Mouse (Mus musculus) stomach, embryonic 15.5 days (tissue): ENCODE results near the gene Npepl1. TPM values are rescaled to one million over a fixed set of nuclear protein-coding genes. Genes with fewer than 3 reads are reported as not detected.
A peak's percentile ranks its signal among the peaks of the same experiment; 100 is the strongest.

Experiments used
- ATAC-seq: fragments of 200-750 bp; cut with Nextera tagmentation; 2 replicates; pipeline ENCODE4 v1.8.0; 2017; ENCODE audit warnings: low read depth, moderate number of reproducible peaks, moderate TSS enrichment; ENCODE audit not compliant: insufficient read depth, low FRiP score
- H3K27ac ChIP-seq: fragments of 300-500 bp; sonication (generic); 2 replicates; pipeline ENCODE4 v1.5.1; 2015; ENCODE audit warnings: mild to moderate bottlenecking, inconsistent platforms
- H3K27me3 ChIP-seq: fragments of 300-500 bp; sonication (generic); replicated peaks from 2 replicates; pipeline ENCODE4 v1.6.1; 2015; ENCODE audit warnings: inconsistent platforms
- H3K36me3 ChIP-seq: fragments of 300-500 bp; sonication (generic); 2 replicates; pipeline ENCODE4 v1.6.1; 2015; ENCODE audit warnings: inconsistent platforms
- H3K4me1 ChIP-seq: fragments of 300-500 bp; sonication (generic); 2 replicates; pipeline ENCODE4 v1.6.1; 2015; ENCODE audit warnings: inconsistent platforms
- H3K4me2 ChIP-seq: fragments of 300-500 bp; sonication (generic); 2 replicates; pipeline ENCODE4 v1.6.1; 2015; ENCODE audit warnings: mild to moderate bottlenecking, inconsistent platforms
- H3K4me3 ChIP-seq: fragments of 300-500 bp; sonication (generic); replicated peaks from 2 replicates; pipeline ENCODE4 v1.5.1; 2015; ENCODE audit warnings: inconsistent platforms
- H3K9ac ChIP-seq: fragments of 300-500 bp; sonication (generic); 2 replicates; pipeline ENCODE4 v1.6.1; 2015; ENCODE audit warnings: inconsistent platforms
- H3K9me3 ChIP-seq: fragments of 300-500 bp; sonication (generic); 2 replicates; pipeline ENCODE4 v1.6.1; 2016; ENCODE audit warnings: inconsistent platforms
- WGBS: fragments of 180-500 bp; shearing (Covaris S2); methylation state at CpG from one replicate; pipeline ENCODE4 v1.1.7; 2015; 5-methylcytosine and 5-hydroxymethylcytosine counted together
- polyA plus RNA-seq: library from polyadenylated mRNA; unstranded; fragments of >200 nt; fragmentation: Nextera tagmentation; extraction: Ambion mirVana; gene quantifications from 2 replicates; pipeline ENCODE4 v1.2.1, GENCODE M21; 2015

The Npepl1 gene
- polyA plus RNA-seq, result 55.4 and 60.7 TPM in 2 replicates

- H3K4me3 ChIP-seq, result peak within 1 kb of the TSS; percentile 61
- peak within 1 kb of the TSS; percentile 91 for H3K4me2 ChIP-seq
- WGBS, result 3% methylated on average over 83 of the region's 90 CpGs
- peak within 1 kb of the TSS; percentile 74 for H3K9ac ChIP-seq
- peak within 1 kb of the TSS; percentile 63 for H3K27ac ChIP-seq
- H3K4me1 ChIP-seq, result peaks cover 10% of the 10 kb centered on the region; the same call in 1 of the 2 replicates
- H3K36me3 ChIP-seq, result peaks cover 10% of the 10 kb centered on the region; the same call in 1 of the 2 replicates
- no peaks in the 10 kb centered on the region for H3K9me3 ChIP-seq
- peak; percentile 92 for ATAC-seq
- no peaks in the 10 kb centered on the region for H3K27me3 ChIP-seq
These were observed at the start of gene Npepl1 for GRCm38 (mm10) chr2:174109991-174110782. Gene Npepl1 (plus strand): TSS chr2:174110349.

DNA sequence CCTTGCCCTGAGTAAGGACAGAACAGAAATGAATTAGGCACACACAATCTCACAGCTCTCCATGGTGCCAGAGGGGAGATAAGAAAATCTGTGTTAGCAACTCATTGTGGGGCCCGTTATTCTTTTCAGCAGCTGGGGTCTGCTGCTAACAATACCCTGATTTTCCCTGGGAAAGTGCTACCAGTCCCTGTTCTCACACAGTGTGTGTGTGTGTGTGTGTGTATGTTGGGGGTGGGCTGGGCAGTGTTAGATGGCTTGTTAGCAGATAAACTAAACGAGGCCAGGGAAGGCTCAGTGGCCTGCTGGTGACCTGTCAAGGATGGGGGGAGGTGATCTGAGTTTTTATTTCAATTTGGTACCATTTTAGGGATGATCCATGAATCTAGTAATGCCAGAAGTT, 48.9 kb upstream of the Npepl1 start:
- Histone ChIP-seq H3K9me3 (no peaks in the 10 kb centered on the region), H3K27ac (no peak overlapping the region), H3K4me3 (no peak overlapping the region), H3K36me3 (no peaks in the 10 kb centered on the region), H3K9ac (no peak overlapping the region), H3K27me3 (no peaks in the 10 kb centered on the region), H3K4me2 (no peak overlapping the region), H3K4me1 (peaks cover 7% of the 10 kb centered on the region)
- 25% methylated on average over 2 of the region's 2 CpGs for WGBS
- 0 out of 2 replicates have a peak, but pooled peaks have one; percentile 34 for ATAC-seq

DNA sequence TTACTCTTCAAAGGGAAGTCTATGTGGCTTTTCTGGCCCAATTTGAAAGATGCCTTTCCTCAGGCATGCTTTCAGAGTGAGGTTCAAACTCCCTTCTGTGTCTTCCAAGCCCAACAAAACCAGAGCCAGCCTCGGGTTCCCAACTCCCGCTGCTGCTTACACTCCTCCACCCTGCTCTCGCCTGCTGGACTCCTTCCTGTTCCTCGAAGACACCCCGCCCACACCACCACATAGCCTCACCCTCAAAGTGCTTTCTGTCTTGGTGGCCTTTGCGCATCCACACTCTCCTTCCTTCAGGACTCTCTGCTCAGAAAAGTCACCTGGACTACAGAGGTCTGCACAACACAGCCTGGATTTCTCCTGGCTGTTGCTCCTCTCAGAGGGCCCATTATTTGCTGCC, 47.1 kb upstream of the Npepl1 start:
- H3K27ac ChIP-seq, result no peak overlapping the region
- WGBS, result 55% methylated on average over 6 of the region's 6 CpGs
- H3K4me3 ChIP-seq, result no peak overlapping the region
- no peak overlapping the region for H3K9ac ChIP-seq
- H3K27me3 ChIP-seq, result no peaks in the 10 kb centered on the region
- no peak overlapping the region for H3K4me2 ChIP-seq
- peaks cover 7% of the 10 kb centered on the region for H3K4me1 ChIP-seq
- H3K9me3 ChIP-seq, result no peaks in the 10 kb centered on the region
- no peaks in the 10 kb centered on the region for H3K36me3 ChIP-seq
- no peak for ATAC-seq

- no peak overlapping the region; the same call in 1 of the 2 replicates for H3K27ac ChIP-seq
- H3K9ac ChIP-seq, result no peak overlapping the region
- H3K4me2 ChIP-seq, result no peak overlapping the region
- no peak overlapping the region for H3K4me3 ChIP-seq
- H3K4me1 ChIP-seq, result peaks cover 7% of the 10 kb centered on the region
- no peaks in the 10 kb centered on the region for H3K9me3 ChIP-seq
- WGBS, result 43% methylated on average over 9 of the region's 9 CpGs
- no peak for ATAC-seq
- no peaks in the 10 kb centered on the region for H3K36me3 ChIP-seq
- no peaks in the 10 kb centered on the region for H3K27me3 ChIP-seq
These were observed 46.5 kb upstream of the Npepl1 start for GRCm38 (mm10) chr2:174063527-174064211.

- no peaks in the 10 kb centered on the region for H3K27me3 ChIP-seq
- H3K9me3 ChIP-seq, result no peaks in the 10 kb centered on the region
- H3K36me3 ChIP-seq, result no peaks in the 10 kb centered on the region
- H3K4me1 ChIP-seq, result peaks cover 7% of the 10 kb centered on the region
- no peak overlapping the region for H3K9ac ChIP-seq
- no peak overlapping the region for H3K27ac ChIP-seq
- no peak overlapping the region for H3K4me2 ChIP-seq
- no peak for ATAC-seq
- H3K4me3 ChIP-seq, result no peak overlapping the region
- WGBS, result 73% methylated on average over 6 of the region's 6 CpGs
These were observed 42.2 kb upstream of the Npepl1 start for GRCm38 (mm10) chr2:174067793-174068419.

DNA sequence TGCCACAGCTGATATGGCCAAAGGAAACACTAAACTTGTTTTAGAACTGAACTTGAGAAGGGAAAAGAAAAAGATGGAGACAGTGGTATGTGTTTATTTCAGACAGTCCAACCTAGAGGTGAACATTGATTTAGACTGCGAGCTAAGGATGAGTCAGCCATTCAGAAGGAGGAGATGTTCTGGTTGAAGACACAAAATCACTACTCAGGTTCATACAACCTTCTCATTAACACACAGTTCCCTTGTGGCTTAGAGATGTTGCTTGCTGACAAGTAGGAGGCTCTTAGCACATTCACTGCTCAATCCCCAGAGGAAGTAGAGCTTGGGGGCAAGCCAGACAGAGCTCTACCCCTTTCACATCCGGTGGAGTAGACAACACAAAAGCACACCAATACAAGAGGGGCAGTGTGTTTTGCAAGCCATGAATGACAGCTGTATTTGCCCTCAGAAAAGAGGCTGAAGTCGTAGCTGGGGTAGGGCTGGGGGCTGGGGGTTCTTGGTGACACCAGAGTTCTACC, 40.6 kb upstream of the Npepl1 start:
- Histone ChIP-seq H3K4me1 (0 out of 2 replicates have a peak, but pooled peaks cover 2% of the 10 kb centered on the region), H3K9ac (no peak overlapping the region), H3K27ac (no peak overlapping the region), H3K9me3 (no peaks in the 10 kb centered on the region), H3K36me3 (no peaks in the 10 kb centered on the region), H3K4me2 (no peak overlapping the region), H3K27me3 (no peaks in the 10 kb centered on the region), H3K4me3 (no peak overlapping the region)
- no peak for ATAC-seq
- WGBS, result 56% methylated on average over 3 of the region's 3 CpGs

DNA sequence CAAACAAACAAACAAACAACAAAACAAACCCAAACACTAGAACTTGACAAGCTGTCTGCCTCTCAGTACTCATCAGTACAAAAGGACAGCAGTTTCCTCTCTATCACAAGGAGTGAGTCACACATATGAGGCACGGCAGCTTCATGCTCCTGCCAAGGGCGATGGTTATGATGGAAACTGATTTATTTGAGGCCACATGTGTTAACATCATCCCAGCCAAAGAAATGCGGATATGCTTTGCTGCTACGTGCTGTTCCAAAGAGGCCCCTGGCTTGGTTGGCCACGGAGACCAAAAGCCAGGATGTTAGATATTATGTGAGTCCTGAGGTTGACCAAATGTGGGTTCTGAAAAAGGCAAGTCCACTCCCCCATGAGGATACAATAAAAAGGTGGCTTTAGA, 38.7 kb upstream of the Npepl1 start:
- no peak overlapping the region for H3K4me3 ChIP-seq
- peaks cover 11% of the 10 kb centered on the region for H3K4me1 ChIP-seq
- WGBS, result 68% methylated on average over 5 of the region's 5 CpGs
- ATAC-seq, result no peak
- no peak overlapping the region for H3K4me2 ChIP-seq
- no peaks in the 10 kb centered on the region for H3K9me3 ChIP-seq
- H3K9ac ChIP-seq, result no peak overlapping the region
- no peaks in the 10 kb centered on the region for H3K36me3 ChIP-seq
- no peak overlapping the region for H3K27ac ChIP-seq
- no peaks in the 10 kb centered on the region for H3K27me3 ChIP-seq

- H3K27me3 ChIP-seq, result no peaks in the 10 kb centered on the region
- no peak overlapping the region for H3K9ac ChIP-seq
- no peak for ATAC-seq
- WGBS, result 48% methylated on average over 5 of the region's 5 CpGs
- peaks cover 18% of the 10 kb centered on the region for H3K4me1 ChIP-seq
- no peak overlapping the region for H3K4me3 ChIP-seq
- no peaks in the 10 kb centered on the region for H3K9me3 ChIP-seq
- no peak overlapping the region for H3K4me2 ChIP-seq
- peak overlapping the region; percentile 77; the same call in 1 of the 2 replicates for H3K27ac ChIP-seq
- no peaks in the 10 kb centered on the region for H3K36me3 ChIP-seq
These were observed 36.9 kb upstream of the Npepl1 start for GRCm38 (mm10) chr2:174073156-174073790.

GRCm38 (mm10) chr2:174074621-174075020, 35.5 kb upstream of the Npepl1 start:
- H3K27ac ChIP-seq, result peak overlapping the region; percentile 97
- H3K9me3 ChIP-seq, result no peaks in the 10 kb centered on the region
- no peak for ATAC-seq
- no peak overlapping the region for H3K9ac ChIP-seq
- WGBS, result 4% methylated on average over 11 of the region's 13 CpGs
- H3K27me3 ChIP-seq, result no peaks in the 10 kb centered on the region
- peaks cover 19% of the 10 kb centered on the region for H3K4me1 ChIP-seq
- H3K36me3 ChIP-seq, result no peaks in the 10 kb centered on the region
- peak overlapping the region; percentile 22 for H3K4me3 ChIP-seq
- peak overlapping the region; percentile 85 for H3K4me2 ChIP-seq

DNA sequence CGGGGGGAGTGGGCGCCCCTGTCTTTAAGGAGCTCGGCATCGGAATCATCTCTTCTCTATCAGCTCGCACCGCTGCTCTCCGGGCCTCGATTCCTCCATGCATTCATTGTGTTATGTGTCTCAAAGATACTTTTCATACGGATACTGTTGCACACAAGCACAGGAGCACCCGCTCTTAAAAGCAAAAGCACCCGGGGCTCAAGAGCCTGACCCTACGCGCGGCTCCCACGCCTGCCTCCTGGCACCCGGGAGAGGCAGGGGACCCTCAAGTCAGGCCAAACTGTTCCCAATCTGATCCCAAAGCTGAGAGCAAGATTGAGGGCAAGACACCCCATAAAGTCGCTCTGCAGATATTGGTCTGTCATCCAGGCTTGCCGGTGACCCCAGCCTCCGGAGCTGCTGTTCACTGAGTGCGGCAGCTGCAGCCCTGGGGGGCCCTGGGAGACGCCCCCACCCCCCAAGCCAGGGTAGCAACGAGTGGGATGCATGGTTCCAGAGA, 35.0 kb upstream of the Npepl1 start:
- Histone ChIP-seq H3K4me2 (peak overlapping the region; percentile 85), H3K36me3 (no peaks in the 10 kb centered on the region), H3K9me3 (no peaks in the 10 kb centered on the region), H3K4me1 (peaks cover 19% of the 10 kb centered on the region), H3K27ac (peak overlapping the region; percentile 97), H3K27me3 (no peaks in the 10 kb centered on the region), H3K4me3 (peak overlapping the region; percentile 22), H3K9ac (0 out of 2 replicates have a peak overlapping the region, but pooled peaks have one; percentile 27)
- ATAC-seq, result no peak
- WGBS, result 6% methylated on average over 22 of the region's 22 CpGs
